Mouse (Mus musculus): Measurements from ENCODE around the gene Gm9837. TPM values are rescaled to one million over a fixed set of nuclear protein-coding genes. Genes with fewer than 3 reads are reported as not detected.
"Not testable (repeated sequence)": the region's sequence is repeated elsewhere in the genome, so short reads cannot be mapped to it uniquely, and the experiment has no call there.

Gm9837 gene
- polyA plus RNA-seq, 1 experiment, result not detected

- under 1% methylated on average over 44 of the region's 44 CpGs for WGBS
- Histone ChIP-seq H3K4me1 (ENCODE audit: control insufficient read depth, insufficient read depth, insufficient read length, low read length) (peaks cover 27% of the 10 kb centered on the region), H3K27me3 (ENCODE audit: control insufficient read depth, insufficient read depth, low read length) (no peaks in the 10 kb centered on the region), H3K4me3 (ENCODE audit: low read depth, low read length) (peak within 1 kb of the TSS; percentile 96), H3K27ac (ENCODE audit: insufficient read depth, low read depth, low read length) (peak within 1 kb of the TSS; percentile 100), H3K36me3 (ENCODE audit: control insufficient read depth, insufficient read depth, low read length) (peaks cover 12% of the 10 kb centered on the region)
- TF ChIP-seq CTCF (IDR thresholded peaks at IDR 0.05; ENCODE audit: extremely low read depth, insufficient read length, insufficient replicate concordance, low read depth, low read length) (no peak), POLR2A (IDR thresholded peaks at IDR 0.05; ENCODE audit: low read depth, low read length) (peak; percentile 82)
These were observed 39.5 kb downstream of the Gm9837 start, which contains the start of the genes Uqcrq and Gdf9 for GRCm38 (mm10) chr11:53430670-53431346. TSS of gene Uqcrq (minus strand) at chr11:53430831. TSS of gene Gdf9 (plus strand) at chr11:53431023.

GRCm38 (mm10) chr11:53430300-53430669 lies 40.0 kb downstream of the Gm9837 start:
- peaks cover 31% of the 10 kb centered on the region for H3K4me1 ChIP-seq (ENCODE audit: control insufficient read depth, insufficient read depth, insufficient read length, low read length)
- H3K4me3 ChIP-seq (ENCODE audit: low read depth, low read length), result peak overlapping the region; percentile 96
- TF ChIP-seq POLR2A (IDR thresholded peaks at IDR 0.05; ENCODE audit: low read depth, low read length) (no peak), CTCF (IDR thresholded peaks at IDR 0.05; ENCODE audit: extremely low read depth, insufficient read length, insufficient replicate concordance, low read depth, low read length) (no peak)
- peak overlapping the region; percentile 100 for H3K27ac ChIP-seq (ENCODE audit: insufficient read depth, low read depth, low read length)
- peaks cover 12% of the 10 kb centered on the region for H3K36me3 ChIP-seq (ENCODE audit: control insufficient read depth, insufficient read depth, low read length)
- under 1% methylated on average over 34 of the region's 34 CpGs for WGBS
- H3K27me3 ChIP-seq (ENCODE audit: control insufficient read depth, insufficient read depth, low read length), result no peaks in the 10 kb centered on the region

DNA sequence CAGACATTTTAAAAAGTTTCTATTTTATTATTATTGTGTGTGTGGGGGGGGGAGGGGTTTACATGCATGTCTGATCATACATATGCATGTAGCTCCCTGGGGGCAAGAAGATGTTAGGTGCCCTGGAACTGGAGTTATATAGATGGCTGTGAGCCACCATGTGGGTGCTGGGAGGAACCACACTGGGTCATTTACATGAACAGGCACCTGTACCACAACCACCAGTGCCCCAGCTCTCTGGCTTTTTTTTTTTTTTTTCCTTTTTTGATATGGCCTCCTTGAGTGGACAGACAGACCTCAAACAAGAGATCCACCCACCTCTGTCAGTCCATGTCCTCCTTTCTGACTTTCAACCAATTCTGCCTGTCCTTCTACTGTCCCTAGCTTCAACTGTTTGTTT lies 41.1 kb downstream of the Gm9837 start:
- no peaks in the 10 kb centered on the region for H3K27me3 ChIP-seq (ENCODE audit: control insufficient read depth, insufficient read depth, low read length)
- peaks cover 12% of the 10 kb centered on the region for H3K36me3 ChIP-seq (ENCODE audit: control insufficient read depth, insufficient read depth, low read length)
- peaks cover 36% of the 10 kb centered on the region for H3K4me1 ChIP-seq (ENCODE audit: control insufficient read depth, insufficient read depth, insufficient read length, low read length)
- TF ChIP-seq CTCF (IDR thresholded peaks at IDR 0.05; ENCODE audit: extremely low read depth, insufficient read length, insufficient replicate concordance, low read depth, low read length), result no peak
- TF ChIP-seq POLR2A (IDR thresholded peaks at IDR 0.05; ENCODE audit: low read depth, low read length), result no peak
- H3K27ac ChIP-seq (ENCODE audit: insufficient read depth, low read depth, low read length), result peak overlapping the region; percentile 100
- peak overlapping the region; percentile 46 for H3K4me3 ChIP-seq (ENCODE audit: low read depth, low read length)

GRCm38 (mm10) chr11:53428716-53429057 lies 41.6 kb downstream of the Gm9837 start:
- Histone ChIP-seq H3K4me3 (ENCODE audit: low read depth, low read length) (no peak overlapping the region), H3K27me3 (ENCODE audit: control insufficient read depth, insufficient read depth, low read length) (no peaks in the 10 kb centered on the region), H3K27ac (ENCODE audit: insufficient read depth, low read depth, low read length) (peak overlapping the region; percentile 100), H3K4me1 (ENCODE audit: control insufficient read depth, insufficient read depth, insufficient read length, low read length) (peaks cover 39% of the 10 kb centered on the region), H3K36me3 (ENCODE audit: control insufficient read depth, insufficient read depth, low read length) (peaks cover 12% of the 10 kb centered on the region)
- TF ChIP-seq POLR2A (IDR thresholded peaks at IDR 0.05; ENCODE audit: low read depth, low read length), result no peak
- 0 out of 2 replicates have a peak, but pooled peaks have one; percentile 5 for TF ChIP-seq CTCF (IDR thresholded peaks at IDR 0.05; ENCODE audit: extremely low read depth, insufficient read length, insufficient replicate concordance, low read depth, low read length)
- WGBS, result 86% methylated on average over 5 of the region's 5 CpGs

DNA sequence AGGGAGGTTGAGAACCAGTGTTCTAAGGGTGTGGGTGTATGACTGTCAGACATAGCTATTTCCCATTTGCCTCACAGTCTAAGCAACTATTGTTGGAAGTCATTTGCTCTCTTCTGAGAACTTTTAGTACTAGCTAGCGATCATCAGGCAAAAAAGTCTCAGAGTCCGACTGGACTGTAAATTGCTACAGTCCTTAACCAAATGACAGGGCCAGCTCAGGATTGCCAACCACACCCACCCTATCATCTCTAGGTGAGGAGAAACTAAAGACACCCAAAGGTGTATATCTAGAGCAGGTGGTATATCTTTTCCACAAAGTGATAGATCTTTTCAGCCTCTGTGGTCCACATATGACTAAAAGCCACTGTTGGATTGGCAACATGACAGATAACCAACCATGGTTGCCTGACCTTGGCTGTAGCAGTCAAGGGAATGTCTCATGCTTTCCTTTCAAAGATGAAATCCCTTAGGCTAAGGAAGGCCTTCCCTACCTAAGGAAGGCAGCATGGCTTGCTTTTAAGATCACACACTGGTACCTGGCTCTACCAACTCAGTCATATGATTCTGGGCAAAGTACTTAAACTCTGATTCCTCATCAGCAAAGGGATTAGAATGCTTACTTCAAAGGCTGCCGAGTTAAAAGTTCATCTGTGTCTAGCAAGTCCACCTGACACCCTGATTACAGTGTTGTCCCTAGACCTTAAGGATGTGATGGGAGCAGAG lies 42.1 kb downstream of the Gm9837 start:
- Histone ChIP-seq H3K27ac (ENCODE audit: insufficient read depth, low read depth, low read length) (peak overlapping the region; percentile 100), H3K4me1 (ENCODE audit: control insufficient read depth, insufficient read depth, insufficient read length, low read length) (peaks cover 39% of the 10 kb centered on the region), H3K4me3 (ENCODE audit: low read depth, low read length) (no peak overlapping the region), H3K27me3 (ENCODE audit: control insufficient read depth, insufficient read depth, low read length) (no peaks in the 10 kb centered on the region), H3K36me3 (ENCODE audit: control insufficient read depth, insufficient read depth, low read length) (peaks cover 12% of the 10 kb centered on the region)
- 41% methylated on average over 3 of the region's 3 CpGs for WGBS
- no peak for TF ChIP-seq POLR2A (IDR thresholded peaks at IDR 0.05; ENCODE audit: low read depth, low read length)
- TF ChIP-seq CTCF (IDR thresholded peaks at IDR 0.05; ENCODE audit: extremely low read depth, insufficient read length, insufficient replicate concordance, low read depth, low read length), result no peak

DNA sequence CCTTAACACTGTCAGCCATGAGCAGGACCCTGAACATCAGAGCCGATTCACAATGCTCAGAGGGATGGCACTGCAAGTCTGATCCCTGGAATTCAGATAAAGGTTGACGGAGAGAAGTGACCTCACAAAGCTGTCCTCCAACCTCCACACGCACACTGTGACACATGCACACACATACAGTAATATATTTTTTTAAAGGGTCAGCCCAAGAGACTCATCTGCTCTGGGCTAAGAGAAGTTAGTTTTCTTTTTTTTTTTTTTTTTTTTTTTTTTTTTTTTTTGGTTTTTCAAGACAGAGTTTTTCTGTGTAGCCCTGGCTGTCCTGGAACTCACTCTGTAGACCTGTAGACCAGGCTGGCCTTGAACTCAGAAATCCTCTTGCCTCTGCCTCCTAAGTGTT lies 43.4 kb downstream of the Gm9837 start:
- not testable (repeated sequence) for H3K4me3 ChIP-seq (ENCODE audit: low read depth, low read length); H3K27me3 ChIP-seq (ENCODE audit: control insufficient read depth, insufficient read depth, low read length)
- H3K4me1 ChIP-seq (ENCODE audit: control insufficient read depth, insufficient read depth, insufficient read length, low read length), result peaks cover 36% of the 10 kb centered on the region
- H3K36me3 ChIP-seq (ENCODE audit: control insufficient read depth, insufficient read depth, low read length), result peaks cover 12% of the 10 kb centered on the region
- WGBS, result 90% methylated on average over 3 of the region's 3 CpGs
- peak overlapping the region; percentile 100; the same call in 1 of the 2 replicates for H3K27ac ChIP-seq (ENCODE audit: insufficient read depth, low read depth, low read length)

GRCm38 (mm10) chr11:53425711-53426255 lies 44.5 kb downstream of the Gm9837 start:
- Histone ChIP-seq H3K27me3 (ENCODE audit: control insufficient read depth, insufficient read depth, low read length) (no peaks in the 10 kb centered on the region), H3K27ac (ENCODE audit: insufficient read depth, low read depth, low read length) (peak overlapping the region; percentile 57), H3K36me3 (ENCODE audit: control insufficient read depth, insufficient read depth, low read length) (peaks cover 20% of the 10 kb centered on the region), H3K4me1 (ENCODE audit: control insufficient read depth, insufficient read depth, insufficient read length, low read length) (peaks cover 34% of the 10 kb centered on the region), H3K4me3 (ENCODE audit: low read depth, low read length) (no peak overlapping the region)
- TF ChIP-seq CTCF (IDR thresholded peaks at IDR 0.05; ENCODE audit: extremely low read depth, insufficient read length, insufficient replicate concordance, low read depth, low read length), result no peak
- no peak for TF ChIP-seq POLR2A (IDR thresholded peaks at IDR 0.05; ENCODE audit: low read depth, low read length)
- WGBS, result 42% methylated on average over 6 of the region's 6 CpGs

Data from small intestine, adult 2 months (tissue).